Mouse (Mus musculus): ENCODE results near the gene Cyp39a1. TPM values are rescaled to one million over a fixed set of nuclear protein-coding genes. Genes with fewer than 3 reads are reported as not detected.

The Cyp39a1 gene
- 25.8 and 25.9 TPM in 2 replicates for polyA plus RNA-seq (2014; fragmentation: Nextera tagmentation; extraction: Ambion mirVana)

GRCm38 (mm10) chr17:43667290-43667843 lies at the start of gene Cyp39a1:
Gene Cyp39a1 (plus strand): TSS chr17:43667425.
- H3K4me3 ChIP-seq (ENCODE audit: low read depth, low read length) = peak within 1 kb of the TSS; percentile 78
- peak within 1 kb of the TSS; percentile 77 for H3K9ac ChIP-seq (ENCODE audit: low read length)
- peak within 1 kb of the TSS; percentile 84 for H3K4me2 ChIP-seq (ENCODE audit: low read depth, severe bottlenecking)
- H3K36me3 ChIP-seq (ENCODE audit: control insufficient read depth, insufficient read depth, low read length) = no peaks in the 10 kb centered on the region
- no peak for DNase-seq (ENCODE audit: low spot score)
- H3K27ac ChIP-seq (replicated peaks; ENCODE audit: low read depth, low read length) = no peak within 1 kb of the TSS
- no peaks in the 10 kb centered on the region; the same call in 1 of the 2 replicates for H3K9me3 ChIP-seq (ENCODE audit: control insufficient read depth, low read length)
- WGBS = under 1% methylated on average over 17 of the region's 17 CpGs
- no peaks in the 10 kb centered on the region for H3K27me3 ChIP-seq (ENCODE audit: control insufficient read depth, insufficient read depth, low read length)
- peaks cover 9% of the 10 kb centered on the region; the same call in 1 of the 2 replicates for H3K4me1 ChIP-seq (ENCODE audit: control insufficient read depth, insufficient read depth, low read length)
- 0 out of 2 replicates have a peak, but pooled peaks have one; percentile 1 for ATAC-seq (ENCODE audit: insufficient number of reproducible peaks, low FRiP score, low TSS enrichment, low read depth)

DNA sequence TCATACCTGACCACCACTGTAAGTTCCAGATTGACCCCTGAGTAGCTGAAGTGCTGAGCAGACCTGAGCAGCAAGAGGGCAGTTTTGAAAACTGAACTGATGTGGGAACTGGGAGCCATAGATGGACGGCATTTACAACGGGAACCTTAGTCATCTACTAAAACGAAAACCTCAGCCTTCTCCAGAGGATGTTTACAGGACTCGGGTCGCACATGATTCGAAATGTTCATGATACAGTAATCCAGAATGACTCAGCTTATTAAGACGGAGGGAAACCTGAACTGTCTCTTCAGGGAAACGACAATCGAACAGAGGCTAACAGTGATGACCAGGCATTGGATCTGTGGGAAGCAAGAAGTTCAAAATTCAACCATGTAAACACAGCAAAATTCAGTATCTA lies 48.1 kb upstream of the Cyp39a1 start:
- Histone ChIP-seq H3K36me3 (ENCODE audit: control insufficient read depth, insufficient read depth, low read length) (no peaks in the 10 kb centered on the region), H3K4me2 (ENCODE audit: low read depth, severe bottlenecking) (no peak overlapping the region), H3K4me3 (ENCODE audit: low read depth, low read length) (no peak overlapping the region), H3K9ac (ENCODE audit: low read length) (no peak overlapping the region), H3K9me3 (ENCODE audit: control insufficient read depth, low read length) (no peaks in the 10 kb centered on the region), H3K4me1 (ENCODE audit: control insufficient read depth, insufficient read depth, low read length) (no peaks in the 10 kb centered on the region), H3K27me3 (ENCODE audit: control insufficient read depth, insufficient read depth, low read length) (no peaks in the 10 kb centered on the region), H3K27ac (replicated peaks; ENCODE audit: low read depth, low read length) (no peak overlapping the region)
- DNase-seq (ENCODE audit: low spot score) = no peak
- no peak for ATAC-seq (ENCODE audit: insufficient number of reproducible peaks, low FRiP score, low TSS enrichment, low read depth)
- WGBS = 89% methylated on average over 9 of the region's 9 CpGs

DNA sequence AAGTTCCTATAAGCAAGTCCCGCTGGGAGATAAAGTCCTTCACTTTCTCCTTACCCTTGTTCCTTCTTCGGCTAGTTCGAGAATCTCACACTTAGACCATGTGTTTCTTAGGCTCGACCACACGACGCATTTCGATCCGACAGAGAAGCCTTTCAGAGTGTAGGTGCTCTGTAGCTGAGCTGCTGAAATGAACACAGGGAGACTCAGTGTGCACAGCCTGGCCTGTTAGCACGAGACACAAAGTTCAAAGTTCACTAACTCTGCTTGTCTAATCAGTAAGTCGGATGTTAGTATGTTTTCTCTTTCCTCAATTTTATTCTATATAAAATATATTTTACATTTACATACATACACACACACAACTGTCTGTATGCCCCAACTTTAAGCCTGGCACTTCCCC lies 45.1 kb upstream of the Cyp39a1 start:
- WGBS = 92% methylated on average over 10 of the region's 10 CpGs
- Histone ChIP-seq H3K36me3 (ENCODE audit: control insufficient read depth, insufficient read depth, low read length) (no peaks in the 10 kb centered on the region), H3K9ac (ENCODE audit: low read length) (no peak overlapping the region), H3K4me1 (ENCODE audit: control insufficient read depth, insufficient read depth, low read length) (no peaks in the 10 kb centered on the region), H3K27me3 (ENCODE audit: control insufficient read depth, insufficient read depth, low read length) (no peaks in the 10 kb centered on the region), H3K4me3 (ENCODE audit: low read depth, low read length) (no peak overlapping the region), H3K27ac (replicated peaks; ENCODE audit: low read depth, low read length) (no peak overlapping the region), H3K9me3 (ENCODE audit: control insufficient read depth, low read length) (no peaks in the 10 kb centered on the region), H3K4me2 (ENCODE audit: low read depth, severe bottlenecking) (no peak overlapping the region)
- ATAC-seq (ENCODE audit: insufficient number of reproducible peaks, low FRiP score, low TSS enrichment, low read depth) (no peak), DNase-seq (ENCODE audit: low spot score) (no peak)

GRCm38 (mm10) chr17:43628246-43628645 lies 39.0 kb upstream of the Cyp39a1 start:
- no peak overlapping the region for H3K27ac ChIP-seq (replicated peaks; ENCODE audit: low read depth, low read length)
- ATAC-seq (ENCODE audit: insufficient number of reproducible peaks, low FRiP score, low TSS enrichment, low read depth) (no peak), DNase-seq (ENCODE audit: low spot score) (no peak)
- H3K36me3 ChIP-seq (ENCODE audit: control insufficient read depth, insufficient read depth, low read length) = no peaks in the 10 kb centered on the region
- peaks cover 10% of the 10 kb centered on the region for H3K4me1 ChIP-seq (ENCODE audit: control insufficient read depth, insufficient read depth, low read length)
- H3K4me3 ChIP-seq (ENCODE audit: low read depth, low read length) = no peak overlapping the region
- WGBS = 88% methylated on average over 10 of the region's 10 CpGs
- H3K4me2 ChIP-seq (ENCODE audit: low read depth, severe bottlenecking) = no peak overlapping the region
- no peaks in the 10 kb centered on the region for H3K9me3 ChIP-seq (ENCODE audit: control insufficient read depth, low read length)
- no peak overlapping the region for H3K9ac ChIP-seq (ENCODE audit: low read length)
- peaks cover 29% of the 10 kb centered on the region for H3K27me3 ChIP-seq (ENCODE audit: control insufficient read depth, insufficient read depth, low read length)

DNA sequence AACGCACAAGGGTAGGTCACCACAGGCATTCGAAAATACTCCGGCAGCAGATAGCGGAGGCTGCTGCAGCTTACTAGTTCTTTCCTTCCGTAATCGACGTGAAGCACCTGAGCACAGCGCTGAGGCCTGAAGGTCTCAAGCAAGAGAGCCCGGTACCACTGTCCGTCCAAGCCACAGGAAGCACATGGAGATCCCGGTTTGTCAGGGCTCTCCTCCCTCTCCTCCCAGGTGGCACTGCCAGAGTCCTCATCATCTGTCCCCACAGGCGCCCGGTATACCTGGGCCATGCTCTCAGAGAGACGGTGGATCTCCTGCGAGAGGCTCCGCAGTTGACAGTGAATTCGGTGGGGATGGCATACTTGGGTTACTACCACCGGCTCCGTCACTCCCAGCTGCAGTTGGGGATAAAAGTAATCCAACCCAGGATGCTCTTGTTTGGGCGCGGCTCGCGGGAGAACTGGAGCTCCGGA lies 38.2 kb upstream of the Cyp39a1 start:
- 0 out of 2 replicates have a peak overlapping the region, but pooled peaks have one; percentile 27 for H3K9ac ChIP-seq (ENCODE audit: low read length)
- no peak overlapping the region for H3K27ac ChIP-seq (replicated peaks; ENCODE audit: low read depth, low read length)
- 20% methylated on average over 24 of the region's 24 CpGs for WGBS
- ATAC-seq (ENCODE audit: insufficient number of reproducible peaks, low FRiP score, low TSS enrichment, low read depth) = no peak
- H3K4me3 ChIP-seq (ENCODE audit: low read depth, low read length) = no peak overlapping the region
- H3K9me3 ChIP-seq (ENCODE audit: control insufficient read depth, low read length) = no peaks in the 10 kb centered on the region
- H3K4me1 ChIP-seq (ENCODE audit: control insufficient read depth, insufficient read depth, low read length) = peaks cover 10% of the 10 kb centered on the region
- peaks cover 29% of the 10 kb centered on the region for H3K27me3 ChIP-seq (ENCODE audit: control insufficient read depth, insufficient read depth, low read length)
- peak overlapping the region; percentile 62 for H3K4me2 ChIP-seq (ENCODE audit: low read depth, severe bottlenecking)
- no peak for DNase-seq (ENCODE audit: low spot score)
- no peaks in the 10 kb centered on the region for H3K36me3 ChIP-seq (ENCODE audit: control insufficient read depth, insufficient read depth, low read length)

- H3K4me3 ChIP-seq (ENCODE audit: low read depth, low read length) = peak within 1 kb of the TSS; percentile 34
- peak; percentile 53 for DNase-seq (ENCODE audit: low spot score)
- H3K27ac ChIP-seq (replicated peaks; ENCODE audit: low read depth, low read length) = no peak within 1 kb of the TSS
- peak within 1 kb of the TSS; percentile 62 for H3K4me2 ChIP-seq (ENCODE audit: low read depth, severe bottlenecking)
- WGBS = 4% methylated on average over 80 of the region's 83 CpGs
- peaks cover 29% of the 10 kb centered on the region for H3K27me3 ChIP-seq (ENCODE audit: control insufficient read depth, insufficient read depth, low read length)
- H3K9ac ChIP-seq (ENCODE audit: low read length) = 0 out of 2 replicates have a peak within 1 kb of the TSS, but pooled peaks have one; percentile 27
- H3K4me1 ChIP-seq (ENCODE audit: control insufficient read depth, insufficient read depth, low read length) = peaks cover 10% of the 10 kb centered on the region
- 0 out of 2 replicates have a peak, but pooled peaks have one; percentile 35 for ATAC-seq (ENCODE audit: insufficient number of reproducible peaks, low FRiP score, low TSS enrichment, low read depth)
- no peaks in the 10 kb centered on the region for H3K36me3 ChIP-seq (ENCODE audit: control insufficient read depth, insufficient read depth, low read length)
- no peaks in the 10 kb centered on the region for H3K9me3 ChIP-seq (ENCODE audit: control insufficient read depth, low read length)
Measured at GRCm38 (mm10) chr17:43629496-43630426, 37.5 kb upstream of the Cyp39a1 start, which contains the start of gene Tdrd6. Gene Tdrd6 (minus strand): TSS chr17:43630299.

DNA sequence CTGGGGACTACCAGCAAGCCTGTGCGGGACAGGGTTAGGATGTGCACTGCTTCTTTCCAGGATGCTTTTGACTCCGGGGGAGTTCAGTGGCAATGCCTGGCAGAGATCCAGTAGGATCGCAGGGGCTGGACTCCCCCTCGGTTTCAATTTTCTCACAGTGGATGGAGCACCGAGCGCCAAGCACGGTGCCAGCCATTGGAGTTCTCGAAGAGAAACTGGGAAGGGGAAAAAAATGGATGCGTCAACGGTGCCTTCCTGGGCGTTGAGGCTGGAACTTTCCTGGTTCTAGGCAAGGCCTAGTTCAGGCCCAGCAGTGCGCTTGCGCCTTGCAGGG lies 36.8 kb upstream of the Cyp39a1 start:
- Histone ChIP-seq H3K4me3 (ENCODE audit: low read depth, low read length) (peak overlapping the region; percentile 34), H3K9me3 (ENCODE audit: control insufficient read depth, low read length) (no peaks in the 10 kb centered on the region), H3K9ac (ENCODE audit: low read length) (no peak overlapping the region), H3K36me3 (ENCODE audit: control insufficient read depth, insufficient read depth, low read length) (no peaks in the 10 kb centered on the region), H3K4me1 (ENCODE audit: control insufficient read depth, insufficient read depth, low read length) (peaks cover 10% of the 10 kb centered on the region), H3K27me3 (ENCODE audit: control insufficient read depth, insufficient read depth, low read length) (peaks cover 29% of the 10 kb centered on the region), H3K27ac (replicated peaks; ENCODE audit: low read depth, low read length) (no peak overlapping the region), H3K4me2 (ENCODE audit: low read depth, severe bottlenecking) (peak overlapping the region; percentile 62)
- 53% methylated on average over 13 of the region's 13 CpGs for WGBS
- ATAC-seq (ENCODE audit: insufficient number of reproducible peaks, low FRiP score, low TSS enrichment, low read depth) (no peak), DNase-seq (ENCODE audit: low spot score) (no peak)

- H3K9ac ChIP-seq (ENCODE audit: low read length) = no peak overlapping the region
- ATAC-seq (ENCODE audit: insufficient number of reproducible peaks, low FRiP score, low TSS enrichment, low read depth) = no peak
Measured at GRCm38 (mm10) chr17:43637146-43637545, 30.1 kb upstream of the Cyp39a1 start.

More at GRCm38 (mm10) chr17:43637146-43637545, 30.1 kb upstream of the Cyp39a1 start:
- no peaks in the 10 kb centered on the region for H3K36me3 ChIP-seq (ENCODE audit: control insufficient read depth, insufficient read depth, low read length)
- 97% methylated on average over 4 of the region's 4 CpGs for WGBS
- H3K27me3 ChIP-seq (ENCODE audit: control insufficient read depth, insufficient read depth, low read length) = no peaks in the 10 kb centered on the region
- no peak for DNase-seq (ENCODE audit: low spot score)
- no peak overlapping the region for H3K4me2 ChIP-seq (ENCODE audit: low read depth, severe bottlenecking)
- H3K4me3 ChIP-seq (ENCODE audit: low read depth, low read length) = no peak overlapping the region
- H3K9me3 ChIP-seq (ENCODE audit: control insufficient read depth, low read length) = no peaks in the 10 kb centered on the region
- H3K27ac ChIP-seq (replicated peaks; ENCODE audit: low read depth, low read length) = no peak overlapping the region
- no peaks in the 10 kb centered on the region for H3K4me1 ChIP-seq (ENCODE audit: control insufficient read depth, insufficient read depth, low read length)
